Mouse (Mus musculus) monocyte, adult 2 months (primary cell): ENCODE data around the gene Pkd1.

Experiments used
- DNase-seq, 2 experiments: peaks; one replicate each; pipeline ENCODE4 v3.0.0; 2022; ENCODE audit warnings: low spot score in 2 of 2, low read depth in 1 of 2

Pkd1 gene

DNA sequence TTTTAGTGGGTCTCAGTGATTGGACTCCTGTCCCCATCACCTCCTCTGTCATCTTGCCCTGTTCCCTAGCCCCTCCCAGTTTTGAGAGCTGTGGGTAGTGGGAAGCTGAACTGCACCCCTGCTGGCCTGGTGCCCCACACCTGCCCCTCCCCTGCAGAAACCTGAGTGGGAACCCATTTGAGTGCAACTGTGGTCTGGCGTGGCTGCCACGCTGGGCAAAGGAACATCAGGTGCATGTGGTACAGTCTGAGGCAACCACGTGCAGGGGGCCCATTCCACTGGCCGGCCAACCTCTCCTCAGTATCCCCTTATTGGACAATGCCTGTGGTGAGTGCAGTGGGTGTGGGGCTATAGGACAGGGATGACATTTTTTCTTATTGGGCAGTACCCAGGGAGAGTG is 14.8 kb downstream of the Pkd1 start:
- DNase-seq, result no peak

DNA sequence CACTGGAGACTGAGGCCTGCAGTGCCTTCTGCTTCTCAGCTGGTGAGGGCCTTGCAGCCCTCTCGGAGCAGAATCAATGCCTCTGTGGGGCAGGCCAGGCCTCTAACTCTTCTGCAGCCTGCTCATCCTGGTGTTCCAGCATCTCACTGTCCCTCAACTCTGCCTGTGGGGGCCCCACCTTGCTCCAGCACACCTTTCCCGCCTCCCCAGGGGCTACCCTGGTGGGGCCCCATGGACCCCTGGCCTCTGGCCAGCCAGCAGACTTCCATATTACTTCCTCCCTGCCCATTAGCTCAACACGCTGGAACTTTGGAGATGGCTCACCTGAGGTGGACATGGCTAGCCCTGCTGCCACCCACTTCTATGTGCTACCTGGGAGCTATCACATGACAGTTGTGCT is 15.5 kb downstream of the Pkd1 start:
- no peak for DNase-seq

DNA sequence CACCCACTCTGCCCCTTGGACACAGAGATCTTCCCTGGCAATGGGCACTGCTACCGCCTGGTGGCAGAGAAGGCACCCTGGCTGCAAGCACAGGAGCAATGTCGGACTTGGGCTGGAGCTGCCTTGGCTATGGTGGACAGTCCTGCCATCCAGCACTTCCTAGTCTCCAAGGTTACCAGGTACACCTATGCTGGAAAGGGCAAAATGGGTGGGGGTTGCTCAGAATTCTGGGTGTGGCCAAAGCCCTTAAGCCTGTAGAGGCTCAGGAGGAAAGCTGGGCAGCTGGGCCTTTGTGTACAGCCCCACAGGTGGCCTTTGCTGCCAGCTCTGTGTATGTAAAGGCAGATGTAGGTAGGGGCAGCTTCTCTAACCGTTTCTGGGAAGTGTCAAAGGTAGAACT is 16.2 kb downstream of the Pkd1 start:
- DNase-seq, result no peak

GRCm38 (mm10) chr17:24567034-24567779 is 17.6 kb downstream of the Pkd1 start:
- DNase-seq, result no peak

DNA sequence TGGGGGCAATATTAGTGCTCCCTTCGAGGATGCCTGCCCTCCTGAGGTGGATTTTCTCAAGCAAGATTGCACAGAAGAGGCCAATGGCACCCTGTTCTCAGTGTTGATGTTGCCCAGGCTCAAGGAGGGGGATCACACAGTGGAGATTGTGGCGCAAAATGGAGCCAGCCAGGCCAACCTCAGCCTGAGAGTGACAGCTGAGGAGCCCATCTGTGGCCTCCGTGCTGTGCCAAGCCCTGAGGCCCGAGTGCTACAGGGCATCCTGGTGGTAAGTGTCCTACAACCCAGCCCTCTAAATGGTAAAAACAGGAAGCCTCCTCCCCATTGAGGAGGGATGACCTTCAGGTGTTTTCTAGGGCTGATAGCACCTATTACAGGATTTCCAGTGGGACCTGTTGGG is 20.2 kb downstream of the Pkd1 start:
- DNase-seq, result no peak

DNA sequence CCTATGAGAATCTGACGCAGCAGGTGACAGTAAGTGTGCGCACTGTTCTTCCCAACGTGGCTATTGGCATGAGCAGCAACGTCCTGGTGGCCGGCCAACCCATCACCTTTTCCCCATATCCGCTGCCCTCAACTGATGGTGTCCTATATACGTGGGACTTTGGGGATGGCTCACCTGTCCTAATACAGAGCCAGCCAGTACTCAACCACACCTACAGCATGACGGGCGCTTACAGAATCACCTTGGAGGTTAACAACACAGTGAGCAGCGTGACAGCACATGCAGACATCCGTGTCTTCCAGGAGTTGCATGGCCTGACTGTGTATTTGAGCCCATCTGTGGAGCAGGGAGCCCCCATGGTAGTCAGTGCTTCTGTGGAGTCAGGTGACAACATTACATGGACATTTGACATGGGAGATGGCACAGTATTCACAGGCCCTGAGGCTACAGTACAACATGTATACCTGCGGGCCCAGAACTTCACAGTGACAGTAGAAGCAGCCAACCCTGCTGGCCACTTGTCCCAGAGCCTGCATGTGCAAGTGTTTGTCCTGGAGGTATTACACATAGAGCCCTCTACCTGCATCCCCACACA is 23.1 kb downstream of the Pkd1 start:
- DNase-seq, result no peak

GRCm38 (mm10) chr17:24573811-24574210 is 24.2 kb downstream of the Pkd1 start:
- DNase-seq, result no peak

DNA sequence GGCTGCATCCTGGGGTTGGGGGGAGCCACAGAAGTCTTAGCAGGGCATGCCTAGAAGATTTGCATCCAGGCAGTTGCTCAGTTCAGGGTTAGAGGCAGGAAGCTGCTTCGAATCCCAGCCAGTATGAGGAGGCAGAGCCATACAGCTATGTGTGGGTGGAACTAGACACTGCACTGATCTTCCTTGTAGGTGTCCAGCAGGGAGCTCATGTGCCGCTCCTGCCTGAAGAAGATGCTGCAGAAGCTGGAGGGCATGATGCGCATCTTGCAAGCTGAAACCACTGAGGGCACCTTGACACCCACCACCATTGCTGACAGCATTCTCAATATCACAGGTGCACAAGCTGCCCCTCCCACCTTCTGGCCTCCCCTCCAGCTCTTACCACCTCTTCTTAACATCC is 29.9 kb downstream of the Pkd1 start:
- no peak for DNase-seq

DNA sequence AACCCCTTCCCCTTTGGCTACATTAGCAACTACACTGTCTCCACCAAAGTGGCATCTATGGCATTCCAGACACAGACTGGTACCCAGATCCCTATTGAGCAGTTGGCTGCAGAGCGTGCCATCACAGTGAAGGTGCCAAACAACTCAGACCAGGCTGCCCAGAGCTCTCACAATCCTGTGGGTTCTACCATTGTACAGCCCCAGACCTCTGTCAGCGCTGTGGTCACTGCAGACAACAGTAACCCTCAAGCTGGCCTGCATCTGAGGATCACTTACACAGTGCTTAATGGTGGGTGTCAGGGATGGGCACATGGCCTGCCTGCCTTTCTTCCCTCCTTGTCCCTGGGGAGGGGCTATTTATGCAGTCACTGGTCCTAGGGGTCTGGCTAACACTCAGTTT is 30.7 kb downstream of the Pkd1 start:
- DNase-seq, result no peak

- no peak for DNase-seq
Measured at GRCm38 (mm10) chr17:24583599-24584460, 34.2 kb downstream of the Pkd1 start.

DNA sequence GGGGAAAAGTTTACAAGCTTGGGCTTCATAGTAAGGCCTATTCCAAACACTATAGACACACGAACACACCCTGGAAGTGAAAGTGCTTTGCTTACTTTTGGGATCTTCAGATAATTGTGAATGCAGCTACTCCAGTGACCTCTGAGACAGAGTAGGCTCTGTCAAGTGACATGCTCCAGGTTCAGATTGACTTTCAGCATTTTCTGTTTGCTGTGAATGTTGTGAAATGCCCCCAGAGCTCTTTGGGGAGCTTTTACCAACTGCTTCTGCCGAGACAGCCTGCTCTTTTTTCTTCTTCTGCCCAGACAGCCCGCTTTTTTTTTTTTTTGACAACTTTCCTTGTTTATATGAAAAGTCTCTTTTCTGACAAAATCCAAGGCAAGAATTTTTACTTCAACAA is 34.9 kb downstream of the Pkd1 start:
- no peak for DNase-seq

GRCm38 (mm10) chr17:24586532-24586931 is 36.9 kb downstream of the Pkd1 start:
- DNase-seq, result no peak

DNA sequence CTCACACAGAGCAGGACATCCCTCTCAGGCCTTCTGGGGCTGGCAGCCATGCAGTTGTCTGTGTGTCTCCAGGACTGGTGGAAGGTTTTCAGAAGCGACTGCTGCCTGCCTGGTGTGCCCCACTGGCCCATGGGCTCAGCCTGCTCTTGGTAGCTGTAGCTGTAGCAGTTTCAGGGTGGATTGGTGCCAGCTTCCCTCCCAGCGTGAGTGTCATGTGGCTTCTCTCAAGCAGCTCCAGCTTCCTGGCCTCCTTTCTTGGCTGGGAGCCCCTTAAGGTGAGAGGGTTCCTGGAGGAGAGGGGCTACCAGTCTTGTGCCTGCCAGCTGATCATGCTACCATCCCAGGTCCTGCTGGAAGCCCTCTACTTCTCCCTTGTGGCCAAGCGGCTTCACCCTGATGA is 41.3 kb downstream of the Pkd1 start:
- DNase-seq, result no peak

DNA sequence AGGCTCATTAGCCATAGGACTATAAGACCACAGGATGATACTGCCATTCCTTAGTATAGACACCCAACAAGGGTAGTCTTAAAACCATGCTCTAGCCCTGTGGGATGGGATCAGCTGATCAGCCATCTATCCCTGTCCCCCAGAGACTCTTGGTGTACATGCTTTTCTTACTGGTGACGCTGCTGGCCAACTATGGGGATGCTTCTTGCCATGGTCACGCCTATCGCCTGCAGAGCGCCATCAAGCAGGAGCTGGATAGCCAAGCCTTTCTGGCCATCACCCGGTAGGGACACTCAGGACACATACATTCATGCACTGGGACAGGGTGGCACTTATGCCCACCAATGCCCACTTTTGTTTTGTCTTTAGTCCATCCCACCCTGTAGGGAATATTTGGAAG is 42.1 kb downstream of the Pkd1 start:
- DNase-seq, result no peak

DNA sequence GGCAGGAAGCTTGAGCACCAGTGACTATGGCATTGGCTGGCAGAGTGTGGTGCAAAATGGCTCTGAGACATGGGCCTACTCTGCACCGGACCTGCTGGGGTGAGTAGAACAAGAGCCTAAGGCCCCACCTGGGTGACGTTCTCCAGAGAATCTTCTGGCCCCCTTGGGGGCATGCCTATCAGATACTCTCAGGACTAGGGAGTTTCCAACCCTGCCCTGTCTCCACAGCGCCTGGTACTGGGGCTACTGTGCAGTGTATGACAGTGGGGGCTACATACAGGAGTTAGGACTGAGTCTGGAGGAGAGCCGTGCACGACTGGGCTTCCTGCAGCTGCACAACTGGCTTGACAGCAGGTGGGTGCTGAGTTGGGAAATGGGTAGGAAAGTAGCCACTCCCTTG is 43.6 kb downstream of the Pkd1 start:
- no peak for DNase-seq

DNA sequence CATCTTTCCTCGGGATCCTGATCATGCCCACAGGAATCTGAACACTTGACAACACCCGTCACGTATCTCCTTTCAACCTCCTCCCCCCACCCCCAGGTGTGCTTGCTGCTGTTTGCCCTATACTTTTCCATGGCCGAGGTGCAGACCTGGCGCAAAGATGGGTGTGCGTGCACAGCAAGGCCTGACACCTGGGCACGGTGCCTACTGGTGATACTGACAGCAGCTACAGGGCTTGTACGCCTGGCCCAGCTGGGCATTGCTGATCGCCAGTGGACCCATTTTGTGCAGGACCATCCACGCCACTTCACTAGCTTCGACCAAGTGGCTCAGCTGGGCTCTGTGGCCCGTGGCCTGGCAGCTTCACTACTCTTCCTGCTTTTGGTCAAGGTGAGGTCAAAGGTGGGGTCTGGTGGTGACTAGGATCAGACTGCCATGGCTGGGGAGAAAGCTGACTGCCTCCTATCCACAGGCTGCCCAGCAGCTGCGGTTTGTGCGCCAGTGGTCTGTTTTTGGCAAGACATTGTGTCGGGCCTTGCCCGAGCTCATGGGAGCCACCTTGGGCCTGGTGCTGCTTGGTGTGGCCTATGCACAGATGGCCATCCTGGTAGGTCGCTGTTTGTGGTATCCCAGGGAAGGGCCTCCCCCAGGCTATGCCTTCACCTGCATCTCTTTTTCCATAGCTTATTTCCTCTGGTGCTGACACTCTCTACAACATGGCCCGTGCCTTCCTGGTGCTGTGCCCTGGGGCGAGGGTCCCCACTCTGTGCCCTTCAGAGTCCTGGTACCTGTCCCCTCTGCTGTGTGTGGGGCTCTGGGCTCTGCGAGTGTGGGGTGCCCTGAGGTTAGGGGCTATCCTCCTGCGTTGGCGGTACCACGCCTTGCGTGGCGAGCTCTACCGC is 44.6 kb downstream of the Pkd1 start:
- no peak for DNase-seq

DNA sequence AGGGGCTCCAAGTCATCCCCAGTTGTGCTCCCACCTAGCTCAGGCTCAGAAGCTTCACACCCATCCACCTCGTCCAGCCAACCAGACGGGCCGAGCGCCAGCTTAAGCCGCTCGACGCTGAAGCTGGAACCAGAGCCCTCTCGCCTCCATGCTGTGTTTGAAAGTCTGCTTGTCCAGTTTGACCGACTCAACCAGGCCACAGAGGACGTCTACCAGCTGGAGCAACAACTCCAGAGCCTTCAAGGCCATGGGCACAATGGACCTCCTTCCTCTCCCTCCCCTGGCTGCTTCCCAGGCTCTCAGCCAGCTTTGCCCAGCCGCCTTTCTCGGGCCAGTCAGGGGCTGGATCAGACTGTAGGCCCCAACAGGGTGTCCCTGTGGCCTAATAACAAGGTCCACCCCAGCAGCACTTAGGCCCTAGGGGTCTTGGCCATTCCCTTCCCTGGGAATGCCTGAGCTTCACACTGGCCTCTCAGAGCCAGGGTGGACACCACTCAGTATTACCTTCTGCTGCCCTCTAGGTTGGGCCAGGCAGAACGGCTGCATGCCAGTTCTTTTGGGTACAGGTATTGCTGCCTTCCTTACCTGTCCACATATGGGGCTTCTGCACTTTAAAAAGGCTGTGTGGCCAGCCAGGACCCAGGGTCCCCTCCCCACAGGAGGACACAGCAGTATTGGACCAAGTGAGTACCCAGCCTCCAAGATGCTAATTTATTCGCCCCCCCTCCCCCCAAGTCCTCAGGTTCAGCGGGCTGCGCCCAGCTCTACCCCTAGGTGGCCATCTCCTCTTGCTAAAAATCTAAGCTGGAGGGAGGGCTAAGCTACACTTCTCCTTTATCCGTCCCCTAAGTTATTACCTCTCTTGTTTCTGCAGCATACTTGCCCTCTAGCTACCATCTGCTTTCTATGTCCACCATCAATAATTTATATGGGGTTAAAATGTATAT is 45.8 kb downstream of the Pkd1 start:
- no peak for DNase-seq

GRCm38 (mm10) chr17:24596073-24596466 is 46.4 kb downstream of the Pkd1 start:
- DNase-seq, result no peak

- no peak for DNase-seq
Measured at GRCm38 (mm10) chr17:24596471-24597183, 47.0 kb downstream of the Pkd1 start.
